Mouse (Mus musculus): Measurements from ENCODE around the gene Esyt2. TPM values are rescaled to one million over a fixed set of nuclear protein-coding genes. Genes with fewer than 3 reads are reported as not detected.

The Esyt2 gene
- polyA plus RNA-seq, 1 experiment from 2014 or later = 9.9 TPM

DNA sequence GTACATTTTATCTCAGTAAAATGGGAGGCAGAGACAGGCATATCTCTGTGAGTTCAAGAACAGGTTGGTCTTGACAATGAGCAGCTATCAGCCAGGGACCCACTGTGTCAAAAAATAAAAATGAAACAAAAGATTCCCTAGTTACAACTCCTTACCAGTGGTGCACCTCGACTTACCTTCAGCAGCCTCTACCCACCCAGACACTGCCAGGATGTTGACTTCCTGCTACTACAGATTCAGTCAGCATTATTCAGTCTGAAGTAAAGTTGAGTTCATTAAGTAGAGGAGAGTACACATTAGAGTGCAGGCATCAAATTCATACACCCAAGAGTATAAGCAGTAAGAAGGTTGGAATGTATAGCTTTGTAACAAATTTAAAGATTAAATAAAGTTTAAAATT, 32.8 kb downstream of the Esyt2 start:
- Histone ChIP-seq H3K4me1 (peaks cover 11% of the 10 kb centered on the region), H3K9me3 (no peaks in the 10 kb centered on the region), H3K4me3 (no peak overlapping the region), H3K27ac (replicated peaks) (no peak overlapping the region), H3K27me3 (replicated peaks) (no peaks in the 10 kb centered on the region), H3K4me2 (no peak overlapping the region), H3K36me3 (no peaks in the 10 kb centered on the region), H3K9ac (no peak overlapping the region)
- no peak for ATAC-seq (ENCODE audit: extremely low read depth, insufficient number of reproducible peaks, low FRiP score, low TSS enrichment)
- WGBS = 48% methylated on average over 1 of the region's 1 CpGs

DNA sequence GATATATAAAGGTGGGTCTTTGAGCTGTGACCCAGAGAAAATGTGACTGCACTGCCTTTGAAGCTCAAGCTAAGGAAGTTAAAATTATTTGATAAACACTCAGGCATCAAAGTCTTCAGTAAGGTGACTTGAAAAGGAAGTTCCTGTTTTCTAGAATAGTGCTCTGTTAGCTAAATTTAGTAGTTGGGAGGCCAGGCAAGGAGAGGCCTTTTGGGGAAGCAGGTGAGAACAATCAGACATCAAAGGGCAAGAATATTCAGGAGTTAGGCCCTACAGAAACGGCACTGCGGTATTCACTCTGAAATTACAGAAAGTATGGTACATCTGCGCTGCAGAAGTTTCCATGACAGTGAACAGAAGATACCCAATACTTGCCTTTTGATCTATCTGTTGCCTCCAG, 34.5 kb downstream of the Esyt2 start:
- H3K27ac ChIP-seq (replicated peaks) = no peak overlapping the region
- no peaks in the 10 kb centered on the region for H3K36me3 ChIP-seq
- H3K4me3 ChIP-seq = no peak overlapping the region
- no peak overlapping the region for H3K4me2 ChIP-seq
- H3K27me3 ChIP-seq (replicated peaks) = no peaks in the 10 kb centered on the region
- 75% methylated on average over 3 of the region's 3 CpGs for WGBS
- H3K9ac ChIP-seq = no peak overlapping the region
- H3K4me1 ChIP-seq = peaks cover 9% of the 10 kb centered on the region
- no peak for ATAC-seq (ENCODE audit: extremely low read depth, insufficient number of reproducible peaks, low FRiP score, low TSS enrichment)
- H3K9me3 ChIP-seq = no peaks in the 10 kb centered on the region

DNA sequence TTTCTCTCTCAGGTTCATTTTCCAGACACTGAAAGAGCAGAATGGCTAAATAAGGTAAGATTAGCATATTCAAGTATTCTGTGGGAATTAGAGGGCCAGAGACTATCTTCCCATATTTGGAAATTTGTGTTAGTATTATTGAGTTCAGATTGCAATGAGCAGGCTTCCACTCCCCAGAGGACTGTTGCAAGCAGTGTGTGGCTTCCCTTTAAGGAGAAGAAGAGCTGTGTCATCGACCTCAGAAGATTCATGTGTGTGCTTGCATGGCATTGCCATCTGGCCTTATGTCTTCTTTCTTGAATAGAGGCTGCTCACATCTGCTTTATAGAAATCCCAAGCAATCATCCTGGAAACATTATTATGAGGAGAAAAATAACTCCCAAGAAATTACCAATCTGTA, 36.8 kb downstream of the Esyt2 start:
- no peak overlapping the region for H3K27ac ChIP-seq (replicated peaks)
- ATAC-seq (ENCODE audit: extremely low read depth, insufficient number of reproducible peaks, low FRiP score, low TSS enrichment) = no peak
- H3K4me2 ChIP-seq = no peak overlapping the region
- no peaks in the 10 kb centered on the region for H3K9me3 ChIP-seq
- peaks cover 9% of the 10 kb centered on the region for H3K4me1 ChIP-seq
- H3K9ac ChIP-seq = no peak overlapping the region
- 72% methylated on average over 1 of the region's 1 CpGs for WGBS
- peaks cover 8% of the 10 kb centered on the region; the same call in 1 of the 2 replicates for H3K36me3 ChIP-seq
- no peak overlapping the region for H3K4me3 ChIP-seq
- no peaks in the 10 kb centered on the region for H3K27me3 ChIP-seq (replicated peaks)

DNA sequence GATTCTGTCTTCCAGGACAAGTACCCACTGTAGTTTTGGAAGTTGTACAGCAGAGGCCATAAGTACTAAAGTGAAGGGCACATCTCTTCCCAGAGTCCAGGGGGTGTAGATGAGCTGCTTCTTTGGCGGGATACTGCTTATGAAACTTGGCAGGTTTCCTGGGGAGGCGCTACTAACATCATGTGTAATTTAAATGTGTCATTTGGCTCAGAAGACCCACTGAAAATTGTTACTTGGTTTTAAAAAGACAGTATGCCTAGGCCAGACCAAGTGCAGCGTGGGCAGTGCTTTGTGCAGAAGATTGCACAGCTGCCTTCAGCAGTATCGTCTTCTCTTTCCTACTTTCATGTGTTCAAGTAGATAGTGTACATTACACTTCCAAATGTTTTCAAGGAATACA, 44.5 kb downstream of the Esyt2 start:
- H3K27me3 ChIP-seq (replicated peaks) = no peaks in the 10 kb centered on the region
- no peak for ATAC-seq (ENCODE audit: extremely low read depth, insufficient number of reproducible peaks, low FRiP score, low TSS enrichment)
- no peak overlapping the region for H3K9ac ChIP-seq
- peaks cover 32% of the 10 kb centered on the region for H3K36me3 ChIP-seq
- H3K4me1 ChIP-seq = no peaks in the 10 kb centered on the region
- H3K4me3 ChIP-seq = no peak overlapping the region
- H3K27ac ChIP-seq (replicated peaks) = 0 out of 2 replicates have a peak overlapping the region, but pooled peaks have one; percentile 21
- WGBS = 70% methylated on average over 4 of the region's 4 CpGs
- no peaks in the 10 kb centered on the region for H3K9me3 ChIP-seq
- H3K4me2 ChIP-seq = no peak overlapping the region

- no peaks in the 10 kb centered on the region for H3K4me1 ChIP-seq
- H3K27me3 ChIP-seq (replicated peaks) = no peaks in the 10 kb centered on the region
- no peak overlapping the region for H3K4me3 ChIP-seq
- H3K4me2 ChIP-seq = no peak overlapping the region
- WGBS = 70% methylated on average over 1 of the region's 1 CpGs
- ATAC-seq (ENCODE audit: extremely low read depth, insufficient number of reproducible peaks, low FRiP score, low TSS enrichment) = no peak
- H3K9me3 ChIP-seq = no peaks in the 10 kb centered on the region
- peak overlapping the region; percentile 51; the same call in 1 of the 2 replicates for H3K27ac ChIP-seq (replicated peaks)
- H3K9ac ChIP-seq = no peak overlapping the region
- H3K36me3 ChIP-seq = peaks cover 32% of the 10 kb centered on the region
These were observed 45.2 kb downstream of the Esyt2 start for GRCm38 (mm10) chr12:116326159-116326558.

DNA sequence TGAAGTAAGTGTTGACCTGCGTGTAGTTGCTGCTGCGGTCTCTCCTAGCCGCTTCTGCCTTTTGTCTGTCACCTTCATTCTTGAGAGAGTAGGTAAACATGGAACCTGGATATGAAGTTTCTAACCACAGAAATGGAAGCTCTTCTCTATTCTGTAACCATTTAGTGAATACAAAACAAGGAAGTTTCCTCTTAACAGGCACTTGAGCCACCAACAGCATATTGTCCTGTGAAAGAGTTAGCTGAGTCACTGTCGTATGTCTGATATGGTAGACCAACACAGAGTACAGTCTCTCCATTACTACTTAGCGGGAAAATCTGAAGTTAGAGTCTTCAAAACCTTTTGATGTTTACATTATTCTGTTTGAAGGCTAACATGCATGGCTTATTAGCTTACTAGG, 53.3 kb downstream of the Esyt2 start:
- Histone ChIP-seq H3K36me3 (peaks cover 15% of the 10 kb centered on the region), H3K9me3 (no peaks in the 10 kb centered on the region), H3K4me2 (no peak overlapping the region), H3K4me1 (no peaks in the 10 kb centered on the region), H3K27me3 (replicated peaks) (no peaks in the 10 kb centered on the region), H3K9ac (no peak overlapping the region), H3K4me3 (no peak overlapping the region), H3K27ac (replicated peaks) (no peak overlapping the region)
- WGBS = 80% methylated on average over 5 of the region's 5 CpGs
- ATAC-seq (ENCODE audit: extremely low read depth, insufficient number of reproducible peaks, low FRiP score, low TSS enrichment) = no peak

- no peak overlapping the region for H3K4me2 ChIP-seq
- H3K27ac ChIP-seq (replicated peaks) = no peak overlapping the region
- whole genome bisulfite sequencing = 27% methylated on average over 1 of the region's 1 CpGs
- no peak overlapping the region for H3K4me3 ChIP-seq
- H3K9me3 ChIP-seq = no peaks in the 10 kb centered on the region
- no peaks in the 10 kb centered on the region for H3K27me3 ChIP-seq (replicated peaks)
- H3K36me3 ChIP-seq = peaks cover 45% of the 10 kb centered on the region
- no peaks in the 10 kb centered on the region for H3K4me1 ChIP-seq
- no peak for ATAC-seq (ENCODE audit: extremely low read depth, insufficient number of reproducible peaks, low FRiP score, low TSS enrichment)
- no peak overlapping the region for H3K9ac ChIP-seq
These were observed 59.2 kb downstream of the Esyt2 start for GRCm38 (mm10) chr12:116340160-116340559.

GRCm38 (mm10) chr12:116348755-116349286, 67.8 kb downstream of the Esyt2 start:
- Histone ChIP-seq H3K27me3 (replicated peaks) (no peaks in the 10 kb centered on the region), H3K4me1 (no peaks in the 10 kb centered on the region), H3K4me3 (no peak overlapping the region), H3K9me3 (no peaks in the 10 kb centered on the region), H3K27ac (replicated peaks) (no peak overlapping the region), H3K4me2 (no peak overlapping the region), H3K36me3 (peaks cover 74% of the 10 kb centered on the region), H3K9ac (no peak overlapping the region)
- ATAC-seq (ENCODE audit: extremely low read depth, insufficient number of reproducible peaks, low FRiP score, low TSS enrichment) = no peak

- WGBS = 72% methylated on average over 2 of the region's 2 CpGs
- H3K9me3 ChIP-seq = no peaks in the 10 kb centered on the region
These were observed 68.4 kb downstream of the Esyt2 start for GRCm38 (mm10) chr12:116349376-116349775.

GRCm38 (mm10) chr12:116351022-116351421, 70.0 kb downstream of the Esyt2 start:
- no peak for ATAC-seq (ENCODE audit: extremely low read depth, insufficient number of reproducible peaks, low FRiP score, low TSS enrichment)
- no peak overlapping the region for H3K4me2 ChIP-seq
- H3K4me1 ChIP-seq = no peaks in the 10 kb centered on the region
- no peaks in the 10 kb centered on the region for H3K9me3 ChIP-seq
- no peak overlapping the region for H3K9ac ChIP-seq
- H3K4me3 ChIP-seq = no peak overlapping the region
- H3K27me3 ChIP-seq (replicated peaks) = no peaks in the 10 kb centered on the region
- H3K27ac ChIP-seq (replicated peaks) = no peak overlapping the region
- 83% methylated on average over 4 of the region's 4 CpGs for WGBS
- peaks cover 59% of the 10 kb centered on the region for H3K36me3 ChIP-seq

More at GRCm38 (mm10) chr12:116349376-116349775, 68.4 kb downstream of the Esyt2 start:
- Histone ChIP-seq H3K27me3 (replicated peaks) (no peaks in the 10 kb centered on the region), H3K4me2 (no peak overlapping the region), H3K9ac (no peak overlapping the region), H3K36me3 (peaks cover 69% of the 10 kb centered on the region), H3K4me1 (no peaks in the 10 kb centered on the region), H3K27ac (replicated peaks) (no peak overlapping the region), H3K4me3 (no peak overlapping the region)
- no peak for ATAC-seq (ENCODE audit: extremely low read depth, insufficient number of reproducible peaks, low FRiP score, low TSS enrichment)

- 77% methylated on average over 5 of the region's 5 CpGs for WGBS
- Histone ChIP-seq H3K36me3 (peaks cover 57% of the 10 kb centered on the region), H3K4me1 (no peaks in the 10 kb centered on the region), H3K9me3 (no peaks in the 10 kb centered on the region), H3K27ac (replicated peaks) (no peak overlapping the region), H3K4me2 (no peak overlapping the region), H3K9ac (no peak overlapping the region), H3K4me3 (no peak overlapping the region), H3K27me3 (replicated peaks) (no peaks in the 10 kb centered on the region)
- no peak for ATAC-seq (ENCODE audit: extremely low read depth, insufficient number of reproducible peaks, low FRiP score, low TSS enrichment)
These were observed 71.4 kb downstream of the Esyt2 start for GRCm38 (mm10) chr12:116352404-116352803.

DNA sequence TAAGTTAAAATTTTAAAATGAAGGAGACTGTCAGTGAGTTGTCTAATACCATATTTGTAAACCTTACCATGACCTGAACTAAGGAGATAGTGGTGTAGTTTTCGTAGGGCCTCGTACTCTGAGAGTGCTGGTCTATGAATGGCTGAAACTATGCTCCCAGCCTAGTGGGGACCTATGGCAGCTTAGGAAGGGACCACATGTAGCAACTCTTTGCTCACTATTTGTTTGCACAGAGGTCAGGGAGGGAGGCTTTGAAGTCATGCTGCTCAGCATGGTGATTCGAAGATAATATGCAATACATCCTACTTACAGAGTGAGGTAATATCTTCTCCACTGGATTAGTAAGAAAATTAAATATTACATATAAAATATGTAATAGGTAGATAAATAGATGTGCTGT, 73.7 kb downstream of the Esyt2 start:
- no peak for ATAC-seq (ENCODE audit: extremely low read depth, insufficient number of reproducible peaks, low FRiP score, low TSS enrichment)
- Histone ChIP-seq H3K4me1 (no peaks in the 10 kb centered on the region), H3K27me3 (replicated peaks) (no peaks in the 10 kb centered on the region), H3K27ac (replicated peaks) (no peak overlapping the region), H3K9me3 (no peaks in the 10 kb centered on the region), H3K36me3 (peaks cover 61% of the 10 kb centered on the region), H3K4me3 (no peak overlapping the region), H3K4me2 (no peak overlapping the region), H3K9ac (no peak overlapping the region)
- 88% methylated on average over 3 of the region's 3 CpGs for WGBS

All from heart, embryonic 13.5 days (tissue).